Mouse (Mus musculus): ENCODE results near the gene Camk1. TPM values are rescaled to one million over a fixed set of nuclear protein-coding genes. Genes with fewer than 3 reads are reported as not detected.

The Camk1 gene
- total RNA-seq, 2 experiments from 2014 or later, result 39.0 to 42.9 TPM

DNA sequence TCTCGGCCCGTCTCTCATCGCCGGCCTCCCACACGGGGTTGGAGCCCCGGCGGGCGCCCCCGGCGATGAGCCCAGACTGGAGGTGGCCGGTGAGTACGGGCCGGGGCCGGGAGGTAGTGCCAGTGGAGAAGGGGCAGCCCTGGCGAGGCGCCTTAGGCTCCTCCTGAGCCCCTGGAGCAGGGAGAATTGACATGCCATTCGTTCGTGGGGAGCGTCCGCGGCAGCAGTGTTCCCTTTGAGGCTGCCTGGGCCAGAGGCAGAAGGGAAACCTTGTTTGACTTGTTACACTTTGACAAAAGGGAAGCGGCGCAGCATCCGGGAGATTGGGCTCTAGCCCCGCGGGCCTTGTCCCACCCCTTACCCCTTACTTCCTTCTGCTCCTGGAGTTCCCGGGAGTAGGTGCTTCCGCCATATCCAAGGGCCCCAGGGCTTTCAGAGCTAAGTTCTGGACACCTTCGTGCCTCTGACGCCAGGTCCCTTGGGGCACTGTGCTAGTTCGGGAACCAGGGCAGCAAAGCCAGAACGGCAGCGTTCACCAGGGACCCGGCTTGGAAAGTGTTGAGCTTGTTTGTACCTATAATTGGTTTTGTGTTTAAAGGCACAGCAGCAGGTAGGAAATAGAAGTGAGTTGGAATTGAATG, 36.2 kb downstream of the Camk1 start:
- DNase-seq (ENCODE audit: low spot score), result peak; percentile 27

DNA sequence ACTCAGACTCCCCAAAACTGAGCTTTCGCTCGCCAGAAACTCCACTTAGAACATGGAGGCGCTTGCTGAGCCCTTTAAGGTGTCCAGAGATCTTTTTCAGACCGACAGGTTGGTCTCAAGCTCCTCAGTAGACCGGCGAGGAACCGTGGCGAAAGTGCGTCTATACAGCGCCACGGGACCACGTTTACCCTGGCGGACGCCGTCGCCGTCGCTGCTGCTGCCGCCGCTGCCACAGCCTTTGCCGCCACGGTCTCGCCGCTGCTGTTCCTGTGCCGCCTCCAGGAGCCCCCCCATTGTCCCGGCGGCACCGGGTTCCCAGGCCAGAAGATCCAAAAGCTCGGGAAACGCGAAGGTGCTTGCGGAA, 36.8 kb downstream of the Camk1 start, which contains the start of gene Brpf1:
Brpf1 (plus strand) TSS at position 152 of the 364 bp plus-strand sequence.
- no peak for DNase-seq (ENCODE audit: low spot score)

DNA sequence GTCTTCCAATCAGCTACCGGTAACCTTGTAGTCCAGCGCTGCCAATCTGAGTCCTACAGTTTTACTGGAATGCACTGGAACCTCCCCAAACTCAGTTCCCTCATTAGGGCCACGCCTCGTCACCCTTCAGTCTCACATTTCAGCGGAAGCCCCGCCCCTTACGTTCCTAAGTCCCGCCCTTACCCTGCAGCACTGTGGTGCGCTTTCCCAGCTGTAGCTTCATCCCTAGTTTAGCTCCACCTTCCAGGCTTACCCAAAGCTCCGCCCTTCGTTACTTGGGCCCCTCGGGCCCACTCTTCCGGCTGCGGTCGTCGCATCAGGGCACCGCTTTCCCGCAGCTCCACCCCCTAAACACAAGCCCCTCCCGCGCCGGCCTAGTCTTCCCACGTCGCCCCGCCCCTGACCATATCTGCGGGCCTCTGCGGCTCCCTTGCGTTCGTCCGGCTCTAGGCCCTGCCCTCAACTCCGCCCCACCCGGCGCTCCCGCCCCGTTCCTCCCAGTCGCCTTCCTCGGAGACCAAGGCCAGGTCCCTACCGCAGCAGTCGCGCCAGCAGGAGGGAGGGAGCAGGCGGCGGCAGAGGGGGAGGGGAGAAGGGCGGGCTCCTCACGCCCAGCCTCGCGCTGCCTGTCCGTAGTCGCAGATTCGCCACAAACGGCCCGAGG, 37.3 kb downstream of the Camk1 start:
- DNase-seq (ENCODE audit: low spot score), result peak; percentile 100

DNA sequence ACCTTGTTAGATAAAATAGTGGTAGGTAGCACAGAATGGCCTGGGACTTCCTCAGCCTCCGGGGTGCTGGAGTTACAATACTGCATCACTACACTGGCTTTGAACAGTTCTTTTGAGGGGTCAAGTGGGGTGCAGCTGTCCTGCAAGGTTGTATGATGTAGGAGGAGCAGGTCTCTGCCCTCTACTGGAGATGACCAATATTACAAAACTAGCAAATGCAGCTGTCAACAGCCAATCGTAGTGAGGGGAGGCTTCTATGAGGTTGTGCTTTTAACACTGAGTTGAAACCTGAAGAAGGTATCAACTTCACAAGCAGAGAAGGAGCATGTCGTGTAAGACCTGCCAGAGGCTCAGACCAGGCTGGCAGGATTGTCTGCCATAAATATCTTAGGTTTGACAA, 41.5 kb downstream of the Camk1 start:
- peak; percentile 26 for DNase-seq (ENCODE audit: low spot score)

DNA sequence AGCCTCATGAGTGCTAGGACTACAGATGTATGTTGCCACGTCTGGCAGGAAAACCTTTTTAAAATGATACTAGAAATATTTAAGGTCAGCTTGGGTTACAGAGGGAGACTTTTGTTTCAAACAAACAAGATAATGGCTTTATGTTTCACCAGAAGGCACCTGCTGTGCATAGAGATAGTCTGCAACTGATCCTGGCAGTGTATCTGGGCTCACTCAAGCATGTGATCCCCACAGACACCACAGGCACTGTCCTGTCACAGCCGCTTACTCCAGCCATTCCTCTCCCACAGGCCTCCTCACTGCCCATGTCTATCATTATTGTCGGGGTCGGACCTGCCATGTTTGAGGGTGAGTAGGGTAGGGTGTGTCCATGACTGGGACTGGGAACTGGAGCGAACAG, 42.4 kb downstream of the Camk1 start:
- no peak for DNase-seq (ENCODE audit: low spot score)

DNA sequence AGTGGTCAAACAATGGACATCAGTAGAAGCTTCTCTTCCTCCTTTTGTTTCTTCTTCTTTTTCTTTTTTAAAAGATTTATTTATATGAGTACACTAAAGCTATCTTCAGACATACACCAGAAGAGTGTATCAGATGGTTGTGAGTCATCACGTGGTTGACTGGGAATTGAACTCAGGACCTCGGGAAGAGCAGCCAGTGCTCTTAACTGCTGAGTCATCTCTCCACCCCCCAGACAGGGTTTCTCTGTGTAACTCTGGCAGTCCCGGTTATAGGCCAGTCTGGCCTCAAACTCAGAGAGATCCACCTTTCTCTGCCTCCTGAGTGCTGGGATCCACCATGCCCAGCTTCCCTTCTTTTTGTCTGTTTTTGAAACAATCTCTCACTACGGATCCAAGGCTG, 47.1 kb downstream of the Camk1 start:
- DNase-seq (ENCODE audit: low spot score), result no peak

DNA sequence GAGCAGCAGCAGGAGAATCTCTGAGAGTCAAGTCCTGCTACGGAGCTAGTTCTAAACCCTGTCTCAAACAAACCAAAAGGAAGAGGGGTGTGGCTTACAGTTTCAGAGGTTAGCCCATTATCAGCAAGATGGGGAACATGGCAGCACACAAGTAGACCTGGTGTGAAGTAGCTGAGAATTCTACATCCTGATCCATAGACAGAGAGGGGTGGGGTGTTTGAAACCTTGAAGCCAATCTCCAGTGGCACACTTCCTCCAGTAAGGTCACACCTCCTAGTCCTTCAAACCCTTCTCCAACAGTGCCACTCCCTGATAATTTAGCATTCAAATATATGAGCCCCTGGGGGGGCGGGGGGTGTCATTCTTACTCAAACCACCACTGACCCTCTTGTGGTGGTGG, 47.7 kb downstream of the Camk1 start:
- no peak for DNase-seq (ENCODE audit: low spot score)

DNA sequence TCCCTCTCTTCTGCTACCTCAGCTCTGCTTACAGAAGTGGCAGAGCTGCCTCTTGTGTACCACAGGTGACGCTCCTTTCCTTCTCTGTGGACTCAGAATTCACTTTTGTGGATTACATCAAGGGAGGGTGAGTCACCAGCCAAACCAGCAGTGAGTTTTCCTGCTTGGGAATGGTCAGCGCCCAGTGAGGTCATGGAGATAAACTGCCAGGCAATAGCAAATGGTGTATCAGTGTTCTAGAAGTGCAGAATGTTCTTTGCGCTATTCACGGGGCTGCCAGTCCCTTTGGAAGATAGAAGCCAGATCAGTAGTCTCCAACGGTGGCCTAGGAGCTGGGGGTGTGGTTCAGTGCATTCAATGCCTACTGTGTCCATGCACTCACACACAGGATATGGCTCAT, 50.8 kb downstream of the Camk1 start:
- DNase-seq (ENCODE audit: low spot score), result no peak

DNA sequence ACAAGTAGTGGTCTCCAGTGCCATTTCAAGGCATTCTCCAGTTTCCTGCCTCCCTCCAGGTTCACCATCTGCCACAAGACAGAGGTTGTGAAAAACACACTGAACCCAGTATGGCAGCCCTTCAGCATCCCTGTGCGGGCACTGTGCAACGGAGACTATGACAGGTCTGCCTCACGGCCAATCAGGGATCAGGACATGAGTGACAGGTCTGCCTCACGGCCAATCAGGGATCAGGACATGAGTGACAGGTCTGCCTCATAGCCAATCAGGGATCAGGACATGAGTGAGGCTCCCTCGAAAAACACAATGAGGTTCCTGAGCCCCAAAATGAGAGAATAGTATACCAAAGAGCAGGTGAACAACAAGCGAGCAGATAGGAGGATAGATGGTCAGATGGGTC, 53.4 kb downstream of the Camk1 start:
- DNase-seq (ENCODE audit: low spot score), result no peak

DNA sequence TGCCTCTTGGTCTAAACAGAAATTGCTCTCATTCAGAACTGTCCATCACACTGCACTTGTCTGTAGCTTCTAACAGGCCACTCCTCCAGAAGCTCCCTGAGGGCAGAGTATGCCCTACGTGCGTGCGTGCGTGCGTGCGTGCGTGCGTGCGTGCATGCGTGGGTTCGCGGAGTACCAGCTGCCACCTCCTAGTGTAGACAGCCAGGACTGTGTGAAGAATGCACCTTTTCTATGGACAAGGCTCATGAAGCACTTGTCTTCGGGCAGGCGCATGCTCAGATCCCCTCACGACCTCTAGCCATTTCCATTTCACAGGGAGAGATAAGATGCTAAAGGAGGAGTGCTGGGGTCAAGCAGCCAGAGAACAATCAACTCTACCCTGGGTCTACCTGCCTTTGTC, 54.4 kb downstream of the Camk1 start:
- DNase-seq (ENCODE audit: low spot score), result no peak

DNA sequence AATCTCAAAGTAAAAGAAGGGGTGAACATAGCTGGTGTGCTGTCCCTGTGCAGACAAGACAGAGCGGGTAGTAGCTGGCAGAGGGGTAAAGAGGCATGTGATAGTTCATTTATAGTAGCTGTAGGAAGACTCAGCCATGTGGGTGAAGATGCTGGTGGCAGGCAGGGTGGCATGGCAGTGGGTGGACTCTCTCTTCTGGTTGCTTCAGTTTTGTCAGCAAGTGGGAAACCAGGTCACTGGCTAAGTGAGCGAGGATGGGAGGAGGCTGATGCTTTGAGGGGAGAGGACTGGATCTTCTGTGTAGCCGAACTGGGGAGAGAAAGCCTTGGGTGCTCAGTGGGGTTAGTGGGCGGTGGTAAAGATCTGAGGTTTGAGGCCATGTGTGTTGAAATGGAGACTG, 56.5 kb downstream of the Camk1 start:
- no peak for DNase-seq (ENCODE audit: low spot score)

DNA sequence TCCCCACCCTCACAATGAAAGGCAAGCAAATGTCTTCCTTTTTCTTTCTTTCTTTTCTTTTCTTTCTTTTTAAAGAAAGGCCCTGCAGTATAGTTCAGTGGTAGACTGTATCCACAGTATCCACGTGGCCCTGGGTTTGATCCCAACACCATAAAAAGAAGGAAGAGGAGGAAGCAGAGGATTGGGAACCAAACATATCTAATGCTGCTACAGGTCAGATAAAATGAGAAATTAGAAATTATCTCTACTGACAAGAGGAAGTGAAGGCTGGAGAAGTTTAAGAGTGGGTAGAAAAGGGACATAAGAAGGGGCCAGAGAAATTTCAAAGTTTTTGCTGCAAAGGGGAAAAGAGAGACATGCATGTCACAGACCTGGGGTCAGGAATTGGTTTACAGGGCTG, 57.5 kb downstream of the Camk1 start:
- no peak for DNase-seq (ENCODE audit: low spot score)

DNA sequence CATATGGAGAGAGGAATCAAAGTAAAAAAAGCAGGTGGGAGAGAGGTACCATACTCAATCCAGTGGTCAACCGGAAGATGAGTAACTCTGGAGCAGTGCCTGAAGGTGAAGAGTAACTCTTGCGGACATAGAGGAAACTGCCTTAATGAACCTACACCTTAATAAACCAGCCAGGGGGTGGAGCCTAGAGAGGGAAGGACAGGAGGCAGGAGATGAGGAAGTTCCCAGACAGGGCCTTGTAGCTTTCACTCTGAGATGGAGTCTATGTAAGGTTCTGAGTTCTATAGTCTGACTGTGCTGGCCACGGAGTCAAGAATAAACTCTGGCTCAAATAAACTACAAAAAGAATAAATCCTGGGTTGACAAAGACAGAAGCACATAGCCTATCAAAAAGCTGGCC, 58.9 kb downstream of the Camk1 start:
- DNase-seq (ENCODE audit: low spot score), result no peak

Other genes with a start within 250 kb of the Camk1 start
- under 1 TPM; 0.32 to 0.55 TPM for gene Lhfpl4, start 148.6 kb downstream of the Camk1 start, total RNA-seq (2021)
- 10 to 100 TPM; 12.5 to 14.2 TPM for gene Mtmr14, start 106.1 kb downstream of the Camk1 start, total RNA-seq (2021)
- under 1 TPM in 1 of 2 experiments, not detected in 1; 0.26 TPM for gene Cpne9, start 61.7 kb downstream of the Camk1 start, total RNA-seq (2021)
- gene Brpf1, start 36.8 kb downstream of the Camk1 start, total RNA-seq (2021), result 1 to 10 TPM; 9.7 to 9.8 TPM
- gene Ogg1, start 17.0 kb downstream of the Camk1 start, total RNA-seq (2021), result 1 to 10 TPM; 5.6 to 5.8 TPM
- 10 to 100 TPM; 14.6 to 15.3 TPM for gene Tada3, start 33.9 kb upstream of the Camk1 start, total RNA-seq (2021)
- 10 to 100 TPM; 50.8 to 52.6 TPM for gene Arpc4, start 34.1 kb upstream of the Camk1 start, total RNA-seq (2021)
- under 1 TPM; 0.52 to 0.82 TPM for gene Ttll3, start 45.3 kb upstream of the Camk1 start, total RNA-seq (2021)
- 10 to 100 TPM in 1 of 2 experiments, 1 to 10 TPM in 1; 9.2 to 11.1 TPM for gene Rpusd3, start 75.4 kb upstream of the Camk1 start, total RNA-seq (2021)
- gene Cidec, start 91.8 kb upstream of the Camk1 start, total RNA-seq (2021), result 10 to 100 TPM in 1 of 2 experiments, 1 to 10 TPM in 1; 9.9 to 17.2 TPM
- 10 to 100 TPM; 28.2 to 28.9 TPM for gene Jagn1, start 98.6 kb upstream of the Camk1 start, total RNA-seq (2021)
- gene Il17re, start 114.5 kb upstream of the Camk1 start, total RNA-seq (2021), result under 1 TPM; 0.26 to 0.30 TPM
- 1 to 10 TPM; 3.8 to 4.9 TPM for gene Il17rc, start 127.4 kb upstream of the Camk1 start, total RNA-seq (2021)
- 10 to 100 TPM; 42.1 to 45.1 TPM for gene Creld1, start 139.3 kb upstream of the Camk1 start, total RNA-seq (2021)
- under 1 TPM in 1 of 2 experiments, not detected in 1; 0.07 TPM for gene Prrt3, start 157.9 kb upstream of the Camk1 start, total RNA-seq (2021)
- gene Emc3, start 187.7 kb upstream of the Camk1 start, total RNA-seq (2021), result 10 to 100 TPM; 53.8 to 59.1 TPM
- gene Fancd2, start 187.7 kb upstream of the Camk1 start, total RNA-seq (2021), result under 1 TPM; 0.09 to 0.32 TPM